Mouse (Mus musculus): ENCODE measurements at regions not wholly inside any gene's neighbourhood (a gene's known extent, or its start where the extent isn't known, plus 50 kb on each side); places are given as distances from the start of the nearest gene placed in this dataset.

DNA sequence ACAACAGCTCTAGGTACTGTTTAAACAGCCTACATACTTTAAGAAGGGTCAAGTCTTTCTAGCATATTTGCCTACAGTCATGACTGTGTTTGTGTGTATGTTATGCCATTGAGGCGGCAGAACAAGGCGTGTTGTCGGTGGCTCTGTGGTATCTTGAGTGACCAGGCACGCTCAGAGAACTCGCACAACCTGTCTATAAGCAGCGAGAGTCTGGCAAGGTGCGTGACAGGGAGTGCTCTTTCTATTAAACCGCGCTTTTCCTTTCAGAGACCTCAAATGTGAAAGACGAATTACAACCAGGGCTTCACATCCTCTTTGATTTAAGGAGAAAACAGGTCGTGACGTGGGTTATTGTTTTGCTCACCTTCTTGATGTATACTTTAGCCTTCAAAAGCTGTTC is 88.2 kb upstream of the Fam3c start:
- no peak for DNase-seq (ENCODE audit: low spot score in 2 of 2)

DNA sequence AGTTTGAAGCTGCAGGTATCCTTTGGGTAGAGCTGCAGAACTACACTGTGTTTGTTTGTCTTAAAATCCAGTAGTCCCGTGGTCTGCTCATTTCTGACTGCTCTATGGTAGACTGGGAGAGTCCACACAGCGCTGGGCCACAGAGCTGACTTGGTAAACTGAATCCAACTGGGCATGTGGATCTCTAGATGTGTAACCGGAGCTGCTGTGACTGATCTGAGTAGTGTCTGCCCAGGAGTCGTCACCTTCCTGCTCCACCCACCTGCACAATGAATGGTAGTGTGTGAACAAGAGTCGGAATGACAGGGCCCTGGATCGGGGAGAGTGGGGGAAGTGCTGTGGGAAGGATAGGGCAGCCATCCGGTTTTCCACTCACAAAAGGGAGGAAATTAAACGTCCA is 87.5 kb upstream of the Fam3c start:
- no peak for DNase-seq (ENCODE audit: low spot score in 2 of 2)

DNA sequence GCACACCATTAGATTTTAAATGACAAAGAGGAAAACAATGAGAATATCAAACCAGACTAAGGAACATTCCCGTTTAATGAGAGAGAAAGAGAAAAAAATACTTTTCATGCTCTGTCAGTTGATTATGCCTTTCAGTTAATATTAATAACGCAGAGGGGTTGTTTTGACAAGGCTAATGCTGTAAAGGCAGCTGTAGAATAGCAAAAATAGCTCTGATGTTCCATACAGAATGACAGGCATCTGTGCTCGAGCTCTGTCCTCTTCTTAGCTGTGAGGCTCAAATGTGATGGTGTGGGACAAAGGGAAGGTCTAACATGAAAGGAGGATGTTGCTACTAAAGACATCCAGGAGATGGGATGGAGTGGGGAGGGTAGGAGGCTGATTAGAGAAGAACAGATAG is 87.1 kb upstream of the Fam3c start:
- DNase-seq (ENCODE audit: low spot score in 2 of 2): no peak

DNA sequence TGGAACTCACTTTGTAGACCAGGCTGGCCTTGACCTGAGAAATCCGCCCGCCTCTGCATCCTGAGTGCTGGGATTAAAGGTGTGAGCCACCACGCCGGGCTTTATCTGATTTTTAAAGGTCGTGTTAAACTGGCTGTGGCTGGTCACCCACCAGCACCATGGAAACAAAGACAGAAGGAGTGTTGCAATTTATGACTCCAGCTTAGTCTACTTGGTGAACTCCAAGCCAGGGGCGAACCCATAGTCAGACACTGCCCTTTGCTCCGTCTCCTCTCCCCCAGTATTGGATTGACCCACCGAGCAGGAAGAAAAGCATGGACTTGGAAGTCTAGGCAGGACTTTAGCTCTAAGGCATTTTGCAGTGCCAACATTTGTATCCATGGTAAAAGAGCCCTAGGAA is 86.5 kb upstream of the Fam3c start:
- DNase-seq (ENCODE audit: low spot score in 2 of 2): no peak

DNA sequence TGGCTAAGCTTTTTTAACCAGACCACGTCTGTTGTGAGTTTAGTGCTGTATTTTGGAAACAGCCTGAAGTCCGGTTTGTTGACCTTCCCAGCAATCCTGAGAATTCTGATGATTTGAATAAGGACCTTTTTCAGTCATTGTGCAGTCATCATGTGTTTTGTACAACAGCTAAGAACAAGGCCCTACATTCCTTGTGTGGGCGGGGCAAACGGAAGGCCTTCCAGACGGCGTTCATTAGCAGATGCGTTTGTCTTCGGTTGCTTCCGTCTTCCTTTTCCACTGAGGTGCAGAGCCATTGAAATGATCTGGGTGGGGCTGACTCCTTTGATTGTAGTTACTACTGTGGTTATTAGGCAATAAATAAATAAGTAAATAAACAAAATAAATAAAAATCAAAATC is 83.8 kb upstream of the Fam3c start:
- DNase-seq (ENCODE audit: low spot score in 2 of 2): no peak

DNA sequence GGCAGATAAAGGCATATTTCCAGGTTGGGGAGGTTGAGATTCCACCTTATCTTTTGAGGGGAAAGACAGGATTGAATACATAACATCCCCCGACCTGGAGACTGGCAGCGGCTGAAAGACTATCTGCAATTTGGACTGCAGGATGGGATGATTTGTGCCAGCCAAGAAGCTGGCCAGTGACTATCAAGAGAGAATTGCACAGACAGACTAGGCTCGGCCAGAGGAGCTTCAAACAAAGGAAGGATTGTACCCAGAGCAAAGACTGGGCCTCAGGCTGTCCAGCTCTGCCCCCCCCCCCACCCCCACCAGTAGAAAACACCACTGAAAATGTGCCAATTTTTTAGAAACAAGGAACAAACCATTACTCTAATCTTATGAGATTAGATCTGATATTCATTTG is 73.0 kb upstream of the Fam3c start:
- no peak for DNase-seq (ENCODE audit: low spot score in 2 of 2)

DNA sequence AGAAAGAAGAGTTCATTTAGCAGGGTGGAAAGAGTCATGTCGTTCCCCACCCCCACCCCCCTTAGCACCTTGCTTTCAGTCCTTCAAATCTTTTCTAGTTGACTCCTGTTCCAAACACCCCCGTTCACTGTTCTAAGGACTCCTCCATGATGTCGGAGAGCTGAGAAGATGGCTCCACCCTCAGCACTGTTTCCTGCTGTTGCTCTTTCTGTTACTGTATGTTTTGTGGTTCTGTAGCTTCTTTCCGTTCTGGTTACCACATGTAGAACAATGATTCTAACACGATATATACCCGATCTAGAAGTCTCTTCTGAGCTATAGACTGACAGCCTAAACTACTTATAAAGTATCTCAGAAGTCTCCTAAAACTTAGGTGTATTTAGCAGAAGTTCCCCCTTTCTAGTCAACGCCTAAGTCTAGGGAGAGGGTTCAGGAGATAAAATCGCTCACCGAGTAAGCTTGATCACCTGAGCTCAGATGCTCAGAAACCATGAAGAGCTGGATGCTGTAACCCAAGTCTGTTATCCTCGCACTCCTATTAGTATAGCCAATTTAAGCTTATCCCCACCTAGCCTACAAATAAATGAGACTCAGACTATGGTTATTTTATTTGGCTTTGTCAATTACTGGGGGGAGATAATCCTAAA is 68.2 kb upstream of the Fam3c start:
- no peak for DNase-seq (ENCODE audit: low spot score in 2 of 2)

DNA sequence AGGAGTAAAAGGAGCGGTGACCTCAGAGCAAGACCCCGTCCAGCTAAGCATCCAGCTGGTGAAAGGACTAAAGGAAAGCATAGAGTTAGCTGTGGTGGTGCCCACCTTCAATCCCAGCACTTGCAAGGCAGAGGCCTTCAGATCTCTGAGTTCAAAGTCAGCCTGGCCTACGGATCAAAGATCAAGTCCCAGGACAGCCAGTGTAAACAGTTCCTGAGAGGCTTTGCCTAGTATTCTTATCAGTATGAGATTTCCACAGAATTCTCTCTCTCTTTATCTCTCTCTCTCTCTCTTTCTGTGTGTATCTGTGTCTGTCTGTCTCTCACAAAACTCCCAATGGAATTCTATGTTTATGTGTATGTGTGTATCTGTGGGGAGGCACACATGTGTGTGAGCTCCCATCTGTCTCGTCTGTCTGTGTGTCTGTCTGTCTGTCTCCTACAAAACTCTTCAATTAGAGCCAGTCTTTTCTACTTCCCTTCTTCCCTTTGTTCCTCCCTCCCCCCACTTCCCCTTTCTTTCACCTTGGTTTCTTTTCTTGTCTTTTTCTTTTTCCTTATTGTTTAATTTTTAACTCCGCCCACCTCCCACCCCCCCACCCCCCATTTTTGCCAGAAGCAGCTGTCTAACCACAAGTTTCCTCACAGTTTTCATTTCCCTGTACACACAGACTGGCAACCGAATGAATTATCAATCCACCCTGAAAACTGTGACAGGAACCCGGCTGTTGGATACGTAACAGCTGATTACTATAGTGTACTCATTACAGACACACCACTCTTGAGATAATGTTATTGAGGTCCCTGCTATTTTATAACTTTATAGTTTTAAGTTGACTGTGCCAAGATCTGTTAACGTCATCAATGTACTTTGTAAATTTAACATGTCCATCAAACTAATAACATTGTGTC is 67.3 kb upstream of the Fam3c start:
- no peak for DNase-seq (ENCODE audit: low spot score in 2 of 2)

DNA sequence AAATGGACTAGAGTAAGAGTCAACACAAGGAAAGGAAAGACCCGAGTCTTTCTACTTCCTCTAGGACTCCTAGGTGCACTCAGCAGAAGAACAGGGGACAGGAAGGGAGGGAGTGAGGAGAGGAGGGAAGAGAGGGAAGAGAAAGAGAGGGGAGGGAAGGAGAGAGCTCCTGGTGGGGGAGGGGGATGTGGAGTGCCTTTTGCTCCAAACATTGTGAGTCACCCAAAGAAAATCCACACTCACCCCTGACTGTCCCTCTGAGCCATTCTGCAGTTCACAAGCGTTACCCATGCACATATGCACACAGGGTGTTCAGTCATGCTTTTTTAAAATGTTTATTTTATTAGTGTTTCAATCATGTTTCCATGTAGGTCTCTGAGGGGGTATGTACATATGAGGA is 65.5 kb upstream of the Fam3c start:
- no peak for DNase-seq (ENCODE audit: low spot score in 2 of 2)

DNA sequence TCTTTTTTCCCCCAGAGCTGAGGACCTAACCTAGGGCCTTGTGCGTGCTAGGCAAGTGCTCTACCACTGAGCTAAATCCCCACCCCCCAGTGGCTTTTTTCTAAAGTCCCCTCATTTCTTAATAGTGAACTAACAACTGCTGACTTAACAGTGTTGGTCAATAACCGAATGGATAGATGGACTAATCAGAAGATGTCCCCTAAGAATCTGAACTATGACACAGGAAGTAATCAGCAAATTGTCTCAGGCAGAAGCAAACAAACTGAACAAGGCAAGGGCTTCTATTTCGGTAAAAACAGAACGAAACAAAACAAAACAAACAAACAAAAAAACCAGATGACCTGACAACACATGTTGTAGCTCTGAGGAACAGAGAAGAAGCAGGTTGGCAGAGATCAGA is 62.2 kb upstream of the Fam3c start:
- no peak for DNase-seq (ENCODE audit: low spot score in 2 of 2)

DNA sequence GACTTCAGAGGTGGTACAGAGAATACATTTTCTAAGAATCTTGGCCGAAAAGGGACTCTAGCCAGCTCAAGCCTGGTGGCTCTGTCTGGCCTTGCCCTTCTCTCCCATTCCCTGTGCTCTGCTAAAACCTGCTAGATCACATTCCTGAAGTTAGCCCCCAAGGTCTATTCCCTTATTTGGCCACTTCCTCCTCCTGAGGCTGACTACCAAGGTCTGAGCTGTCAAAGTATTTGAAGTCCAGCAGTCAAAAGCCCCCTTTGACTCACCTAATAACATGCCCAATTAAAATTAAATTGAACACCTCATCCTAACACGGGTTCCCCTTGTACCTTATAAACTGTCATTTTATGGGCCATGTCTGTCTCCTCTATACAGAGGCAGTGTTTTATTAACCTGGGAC is 61.1 kb upstream of the Fam3c start:
- no peak for DNase-seq (ENCODE audit: low spot score in 2 of 2)

DNA sequence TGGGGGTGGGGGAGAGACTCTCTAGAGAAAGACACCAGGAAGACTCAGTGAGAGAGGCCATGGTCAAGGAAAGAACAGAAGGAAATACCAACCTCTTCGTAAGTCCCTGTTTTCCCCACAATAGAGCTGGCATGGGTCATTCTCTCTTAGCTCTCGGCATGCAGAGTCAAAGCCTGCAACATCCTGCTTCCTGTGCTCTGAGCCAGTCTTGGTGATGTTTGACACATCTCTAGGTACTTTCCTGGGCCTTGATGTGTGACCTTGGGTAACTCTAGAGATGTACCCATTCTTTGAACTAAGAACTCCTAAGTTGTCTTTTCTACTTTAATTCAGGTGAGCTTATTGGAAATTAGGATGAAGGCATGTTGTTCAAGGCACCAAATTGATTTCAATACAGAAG is 55.8 kb upstream of the Fam3c start:
- no peak for DNase-seq (ENCODE audit: low spot score in 2 of 2)

DNA sequence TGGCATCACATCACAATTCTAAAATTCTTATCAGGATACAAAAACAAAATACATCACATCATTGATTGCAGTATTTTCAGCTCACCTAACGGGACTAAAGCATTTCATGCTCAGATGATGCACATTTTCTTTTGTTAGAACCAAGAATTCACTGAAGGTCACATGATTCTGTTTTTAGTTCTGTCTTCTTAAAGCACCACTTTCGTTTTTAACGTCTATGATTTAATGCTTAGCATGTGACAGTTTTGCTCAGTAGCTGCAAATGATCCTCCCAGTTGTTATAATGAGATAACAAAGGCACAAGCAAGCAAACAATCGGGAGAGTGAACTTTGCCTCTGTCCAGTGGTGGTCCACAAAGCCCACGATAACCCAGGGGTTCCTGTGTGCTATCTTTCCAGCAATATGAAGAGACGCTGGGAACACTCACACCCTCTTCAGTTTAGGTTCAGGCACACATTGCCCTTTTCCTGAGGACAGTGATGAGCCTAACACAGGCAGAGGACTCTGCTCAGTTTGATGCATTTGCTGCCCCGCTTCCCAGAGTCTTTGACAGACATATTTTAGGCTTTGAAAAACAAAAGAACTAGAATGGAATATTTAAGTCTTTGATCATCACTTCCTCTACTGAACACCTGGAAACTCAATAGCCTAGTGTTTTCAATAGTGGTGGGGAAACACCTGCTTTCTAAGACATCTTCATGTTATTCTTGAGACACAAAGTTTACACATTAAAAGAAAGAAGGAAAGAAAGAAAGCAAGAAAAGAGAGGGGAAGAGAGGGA is 53.0 kb upstream of the Fam3c start:
- no peak for DNase-seq (ENCODE audit: low spot score in 2 of 2)
